Mouse (Mus musculus): Measurements from ENCODE around the gene Trim44.

GRCm38 (mm10) chr2:102266911-102267310 is 140.7 kb downstream of the Trim44 start:
- TF ChIP-seq CTCF (IDR thresholded peaks at IDR 0.05; ENCODE audit: extremely low read depth, insufficient read depth, low read length) (no peak), POLR2A (IDR thresholded peaks at IDR 0.05; ENCODE audit: extremely low read depth, insufficient read depth, low read length) (no peak)
